Mouse (Mus musculus): ENCODE data around the gene Tbc1d8. TPM values are rescaled to one million over a fixed set of nuclear protein-coding genes. Genes with fewer than 3 reads are reported as not detected.

Gene Tbc1d8
- total and polyA plus RNA-seq, 3 experiments: 5.2 to 6.3 (median 6.1) TPM

DNA sequence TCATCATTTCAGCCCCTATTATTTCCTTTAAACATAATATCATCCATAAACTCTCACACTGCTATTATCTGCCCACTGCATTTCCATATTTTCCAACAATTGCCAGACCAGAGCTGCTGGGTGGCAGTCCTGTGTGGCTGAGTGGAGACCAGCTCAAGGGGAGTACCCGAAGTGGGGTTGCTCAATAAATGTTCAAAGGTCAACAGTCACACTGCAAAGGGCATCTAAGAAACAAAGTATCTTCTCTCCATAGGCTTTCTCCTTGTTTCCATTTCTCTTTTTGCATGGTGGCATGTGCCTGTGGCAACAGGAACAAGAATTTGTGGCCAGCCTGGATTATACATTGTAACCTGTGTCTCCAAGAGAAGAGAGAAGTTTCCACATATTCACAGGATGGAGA, 2.2 kb downstream of the Tbc1d8 start:
- DNase-seq: no peak
- intact Hi-C loops (cut with DNase I): loop anchor here (5.0 kb wide), 3 partner anchors 39 to 59 kb away; no protein-coding TSS in a partner anchor
- H3K4me3 ChIP-seq: no peak overlapping the region
- TF ChIP-seq EP300 (IDR thresholded peaks at IDR 0.05; ENCODE audit: insufficient read depth, low read depth, low read length): no peak
- TF ChIP-seq POLR2A (IDR thresholded peaks at IDR 0.05; ENCODE audit: insufficient read depth, low read depth, low read length): no peak
- no peak for TF ChIP-seq CTCF (IDR thresholded peaks at IDR 0.05)
- peaks cover 5% of the 10 kb centered on the region for H3K4me1 ChIP-seq (ENCODE audit: control insufficient read depth, insufficient read depth, low read length)
- 86% methylated on average over 1 of the region's 1 CpGs for WGBS
- no peaks in the 10 kb centered on the region for H3K36me3 ChIP-seq (ENCODE audit: control insufficient read depth, insufficient read depth, low read length)
- H3K9ac ChIP-seq (ENCODE audit: low read depth, low read length): no peak overlapping the region
- no peak overlapping the region for H3K27ac ChIP-seq
- no peaks in the 10 kb centered on the region for H3K27me3 ChIP-seq (ENCODE audit: control insufficient read depth, insufficient read depth, low read length)
- H3K79me2 ChIP-seq (replicated peaks; ENCODE audit: control insufficient read depth, insufficient read depth, low read length): no peaks in the 10 kb centered on the region

DNA sequence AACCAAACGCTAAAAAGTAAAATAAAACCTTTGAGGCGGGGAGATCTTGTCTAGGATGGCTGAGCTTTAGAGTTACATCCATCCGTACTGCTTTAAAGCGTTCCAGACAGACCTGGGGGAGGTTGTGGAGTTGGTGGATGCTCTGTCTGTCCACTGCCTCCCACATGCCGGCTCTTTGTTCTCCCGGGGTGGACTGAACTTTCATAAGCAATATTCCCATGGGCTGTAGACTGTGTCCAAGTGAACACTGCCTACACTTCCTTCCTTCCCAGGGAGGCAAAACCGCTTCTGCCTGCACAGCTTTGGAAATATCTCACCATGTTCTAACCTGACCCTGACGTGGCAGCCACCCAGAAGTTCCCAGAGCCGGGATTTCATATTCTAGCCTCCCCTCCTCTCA, 4.0 kb downstream of the Tbc1d8 start:
- no peak overlapping the region for H3K4me3 ChIP-seq
- 40% methylated on average over 9 of the region's 9 CpGs for WGBS

DNA sequence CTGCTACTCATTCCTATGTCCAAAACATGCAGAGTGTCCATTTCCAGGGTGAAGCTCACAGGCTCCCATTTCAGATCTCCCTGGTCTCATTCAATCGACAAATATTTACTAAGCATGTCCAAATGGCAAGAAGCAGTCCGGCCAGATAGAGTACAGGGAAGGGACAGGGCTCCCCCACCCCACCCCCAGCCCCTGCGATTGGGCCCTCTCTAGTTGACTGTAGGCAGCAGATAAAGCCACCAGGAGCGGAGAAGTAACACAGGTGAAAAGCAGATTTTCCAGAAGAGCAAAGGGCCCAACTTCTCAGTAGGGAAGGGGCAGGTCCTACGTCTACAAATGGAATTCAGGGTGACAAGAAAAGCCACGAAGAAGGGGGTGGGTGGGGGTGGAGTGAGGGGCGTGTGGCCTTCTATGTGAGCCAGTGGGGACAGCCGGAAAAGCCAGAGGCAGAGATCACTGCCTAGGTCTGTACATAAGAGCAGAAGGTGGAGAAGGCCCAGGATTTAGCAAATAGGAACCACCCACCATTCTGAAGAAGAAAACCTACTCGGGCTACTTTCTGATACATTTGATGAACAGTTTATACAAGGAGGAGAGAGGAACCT, 7.2 kb downstream of the Tbc1d8 start:
- Histone ChIP-seq H3K79me2 (replicated peaks; ENCODE audit: control insufficient read depth, insufficient read depth, low read length) (no peaks in the 10 kb centered on the region; the same call in 1 of the 2 replicates), H3K9ac (ENCODE audit: low read depth, low read length) (no peak overlapping the region), H3K4me3 (no peak overlapping the region), H3K36me3 (ENCODE audit: control insufficient read depth, insufficient read depth, low read length) (no peaks in the 10 kb centered on the region), H3K4me1 (ENCODE audit: control insufficient read depth, insufficient read depth, low read length) (peaks cover 3% of the 10 kb centered on the region), H3K27me3 (ENCODE audit: control insufficient read depth, insufficient read depth, low read length) (no peaks in the 10 kb centered on the region), H3K27ac (no peak overlapping the region)
- WGBS: 88% methylated on average over 9 of the region's 9 CpGs
- intact Hi-C loops (cut with DNase I): no loop called here
- no peak for TF ChIP-seq POLR2A (IDR thresholded peaks at IDR 0.05; ENCODE audit: insufficient read depth, low read depth, low read length)
- no peak for TF ChIP-seq EP300 (IDR thresholded peaks at IDR 0.05; ENCODE audit: insufficient read depth, low read depth, low read length)
- no peak for DNase-seq

More for the DNA sequence above, 4.0 kb downstream of the Tbc1d8 start:
- H3K27me3 ChIP-seq (ENCODE audit: control insufficient read depth, insufficient read depth, low read length): no peaks in the 10 kb centered on the region
- no peak for DNase-seq
- H3K79me2 ChIP-seq (replicated peaks; ENCODE audit: control insufficient read depth, insufficient read depth, low read length): no peaks in the 10 kb centered on the region; the same call in 1 of the 2 replicates
- intact Hi-C loops (cut with DNase I): no loop called here
- H3K4me1 ChIP-seq (ENCODE audit: control insufficient read depth, insufficient read depth, low read length): peaks cover 5% of the 10 kb centered on the region
- H3K27ac ChIP-seq: no peak overlapping the region
- TF ChIP-seq POLR2A (IDR thresholded peaks at IDR 0.05; ENCODE audit: insufficient read depth, low read depth, low read length) (no peak), EP300 (IDR thresholded peaks at IDR 0.05; ENCODE audit: insufficient read depth, low read depth, low read length) (no peak), CTCF (IDR thresholded peaks at IDR 0.05) (no peak)
- H3K9ac ChIP-seq (ENCODE audit: low read depth, low read length): no peak overlapping the region
- H3K36me3 ChIP-seq (ENCODE audit: control insufficient read depth, insufficient read depth, low read length): no peaks in the 10 kb centered on the region

DNA sequence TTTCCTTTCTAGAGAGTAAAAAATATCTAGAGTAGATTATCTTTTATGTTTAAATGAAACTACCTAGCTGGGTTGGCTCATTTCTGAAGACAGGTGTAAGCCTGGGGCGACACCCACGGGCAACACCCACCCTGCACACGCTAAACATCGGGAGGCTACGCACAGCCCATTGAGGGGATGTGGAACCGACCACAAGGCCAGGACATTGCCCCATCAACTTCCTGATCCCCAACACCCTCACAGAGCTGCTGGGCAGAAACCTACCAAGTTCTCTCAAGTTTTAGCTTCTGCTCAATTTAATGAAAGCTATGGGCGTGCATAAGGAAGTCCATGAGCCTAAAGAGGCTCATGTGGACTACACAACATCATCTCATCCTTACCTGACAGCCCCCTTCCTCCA, 9.6 kb downstream of the Tbc1d8 start:
- intact Hi-C loops (cut with DNase I): no loop called here
- Histone ChIP-seq H3K4me3 (no peak overlapping the region), H3K79me2 (replicated peaks; ENCODE audit: control insufficient read depth, insufficient read depth, low read length) (no peaks in the 10 kb centered on the region; the same call in 1 of the 2 replicates), H3K9ac (ENCODE audit: low read depth, low read length) (no peak overlapping the region), H3K4me1 (ENCODE audit: control insufficient read depth, insufficient read depth, low read length) (peaks cover 2% of the 10 kb centered on the region; the same call in 1 of the 2 replicates), H3K27me3 (ENCODE audit: control insufficient read depth, insufficient read depth, low read length) (no peaks in the 10 kb centered on the region), H3K36me3 (ENCODE audit: control insufficient read depth, insufficient read depth, low read length) (no peaks in the 10 kb centered on the region), H3K27ac (no peak overlapping the region)
- TF ChIP-seq CTCF (IDR thresholded peaks at IDR 0.05) (no peak), POLR2A (IDR thresholded peaks at IDR 0.05; ENCODE audit: insufficient read depth, low read depth, low read length) (no peak), EP300 (IDR thresholded peaks at IDR 0.05; ENCODE audit: insufficient read depth, low read depth, low read length) (no peak)
- WGBS: 83% methylated on average over 7 of the region's 7 CpGs
- DNase-seq: no peak

DNA sequence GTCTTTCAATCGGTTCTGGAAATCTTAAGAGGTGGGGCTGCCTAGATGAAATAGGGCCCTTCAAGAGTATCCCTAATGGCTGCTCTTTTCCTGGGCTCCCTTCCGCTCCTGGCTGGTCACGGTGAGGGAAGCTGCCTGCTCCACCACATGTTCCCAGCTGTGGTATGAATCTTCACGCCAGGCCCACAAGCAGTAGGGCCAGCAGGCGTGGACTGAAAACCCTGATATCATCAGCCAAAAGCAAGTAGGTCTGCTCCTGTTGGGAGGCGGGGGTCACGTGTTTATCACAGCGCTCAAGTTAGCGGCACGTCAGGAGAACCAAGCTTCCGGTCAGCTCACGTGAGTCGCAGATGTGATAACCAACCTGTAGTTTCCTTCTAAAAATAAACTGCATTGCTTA, 12.0 kb downstream of the Tbc1d8 start:
- intact Hi-C loops (cut with DNase I): no loop called here
- Histone ChIP-seq H3K4me3 (no peak overlapping the region), H3K36me3 (ENCODE audit: control insufficient read depth, insufficient read depth, low read length) (no peaks in the 10 kb centered on the region), H3K4me1 (ENCODE audit: control insufficient read depth, insufficient read depth, low read length) (peaks cover 2% of the 10 kb centered on the region; the same call in 1 of the 2 replicates), H3K79me2 (replicated peaks; ENCODE audit: control insufficient read depth, insufficient read depth, low read length) (peaks cover 3% of the 10 kb centered on the region), H3K27me3 (ENCODE audit: control insufficient read depth, insufficient read depth, low read length) (no peaks in the 10 kb centered on the region), H3K9ac (ENCODE audit: low read depth, low read length) (no peak overlapping the region), H3K27ac (no peak overlapping the region)
- WGBS: 67% methylated on average over 13 of the region's 13 CpGs
- DNase-seq: peak in 1 of 2 experiments; percentile 38
- no peak for TF ChIP-seq POLR2A (IDR thresholded peaks at IDR 0.05; ENCODE audit: insufficient read depth, low read depth, low read length)

DNA sequence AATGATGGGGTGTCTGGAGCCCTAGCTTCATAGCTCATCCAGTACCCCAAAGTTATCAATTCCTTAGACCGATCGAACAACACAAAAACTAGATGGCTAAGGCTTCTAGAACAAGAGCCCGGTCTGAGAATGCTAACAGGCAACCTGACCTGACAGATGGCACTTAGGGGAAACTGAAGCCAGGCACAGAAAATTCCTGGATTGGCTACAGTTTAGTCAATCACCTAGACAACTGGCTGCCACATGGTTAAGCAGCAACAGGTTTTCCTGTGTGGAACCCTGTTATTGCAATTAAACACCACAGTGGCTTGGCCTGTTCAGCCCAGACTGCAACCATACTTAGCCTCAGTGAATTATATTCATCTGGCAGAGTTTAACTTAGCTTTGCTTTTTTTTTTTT, 13.8 kb downstream of the Tbc1d8 start:
- H3K4me3 ChIP-seq: no peak overlapping the region
- 100% methylated on average over 3 of the region's 3 CpGs for WGBS
- H3K4me1 ChIP-seq (ENCODE audit: control insufficient read depth, insufficient read depth, low read length): peaks cover 2% of the 10 kb centered on the region; the same call in 1 of the 2 replicates
- intact Hi-C loops (cut with DNase I): no loop called here
- H3K9ac ChIP-seq (ENCODE audit: low read depth, low read length): no peak overlapping the region
- peaks cover 4% of the 10 kb centered on the region for H3K79me2 ChIP-seq (replicated peaks; ENCODE audit: control insufficient read depth, insufficient read depth, low read length)
- TF ChIP-seq EP300 (IDR thresholded peaks at IDR 0.05; ENCODE audit: insufficient read depth, low read depth, low read length) (no peak), CTCF (IDR thresholded peaks at IDR 0.05) (no peak), POLR2A (IDR thresholded peaks at IDR 0.05; ENCODE audit: insufficient read depth, low read depth, low read length) (no peak)
- H3K36me3 ChIP-seq (ENCODE audit: control insufficient read depth, insufficient read depth, low read length): no peaks in the 10 kb centered on the region
- DNase-seq: no peak
- no peaks in the 10 kb centered on the region for H3K27me3 ChIP-seq (ENCODE audit: control insufficient read depth, insufficient read depth, low read length)
- H3K27ac ChIP-seq: no peak overlapping the region

Data from heart, adult 2 months (tissue).